Mouse (Mus musculus) urinary bladder, postnatal 14 days (tissue): ENCODE measurements around the gene Mphosph10.

ENCODE experiments used
- DNase-seq: peaks from one replicate; pipeline ENCODE4 v3.0.0; 2021; ENCODE audit warnings: low spot score

Mphosph10 gene

GRCm38 (mm10) chr7:64392122-64392818 lies at the start of gene Mphosph10, which contains the start of gene Mcee:
TSS of gene Mphosph10 (minus strand) at chr7:64392268.
TSS of gene Mcee (plus strand) at chr7:64392607.
- DNase-seq = peak; percentile 99

- no peak for DNase-seq
These were observed 48.5 kb upstream of the Mphosph10 start for GRCm38 (mm10) chr7:64440519-64440918.

GRCm38 (mm10) chr7:64439595-64440518 lies 47.8 kb upstream of the Mphosph10 start:
- no peak for DNase-seq

GRCm38 (mm10) chr7:64424861-64425260 lies 32.8 kb upstream of the Mphosph10 start:
- no peak for DNase-seq

- DNase-seq = no peak
These were observed 11.9 kb upstream of the Mphosph10 start for GRCm38 (mm10) chr7:64403989-64404388.

- DNase-seq = no peak
These were observed 10.4 kb upstream of the Mphosph10 start for GRCm38 (mm10) chr7:64402452-64402851.

GRCm38 (mm10) chr7:64400725-64401124 lies 8.7 kb upstream of the Mphosph10 start:
- no peak for DNase-seq

GRCm38 (mm10) chr7:64392819-64393151 lies 717 bp upstream of the Mphosph10 start:
- DNase-seq = no peak

GRCm38 (mm10) chr7:64391479-64391878 lies 589 bp downstream of the Mphosph10 start:
- DNase-seq = no peak

GRCm38 (mm10) chr7:64373830-64374562 lies 18.1 kb downstream of the Mphosph10 start, which contains the start of gene Fan1:
TSS of gene Fan1 (minus strand) at chr7:64374095.
- peak; percentile 83 for DNase-seq

- DNase-seq = no peak
These were observed 18.8 kb downstream of the Mphosph10 start for GRCm38 (mm10) chr7:64373147-64373829.

- DNase-seq = no peak
These were observed 19.9 kb downstream of the Mphosph10 start for GRCm38 (mm10) chr7:64371940-64372878.

GRCm38 (mm10) chr7:64369841-64370240 lies 22.2 kb downstream of the Mphosph10 start:
- no peak for DNase-seq

GRCm38 (mm10) chr7:64365863-64366262 lies 26.2 kb downstream of the Mphosph10 start:
- no peak for DNase-seq

- DNase-seq = no peak
These were observed 31.5 kb downstream of the Mphosph10 start for GRCm38 (mm10) chr7:64360586-64360945.

- DNase-seq = no peak
These were observed 32.0 kb downstream of the Mphosph10 start for GRCm38 (mm10) chr7:64359943-64360585.

- DNase-seq = no peak
These were observed 33.4 kb downstream of the Mphosph10 start for GRCm38 (mm10) chr7:64358666-64359065.

GRCm38 (mm10) chr7:64357405-64357804 lies 34.7 kb downstream of the Mphosph10 start:
- peak; percentile 9 for DNase-seq

GRCm38 (mm10) chr7:64356661-64357060 lies 35.4 kb downstream of the Mphosph10 start:
- DNase-seq = no peak

GRCm38 (mm10) chr7:64354206-64354605 lies 37.9 kb downstream of the Mphosph10 start:
- DNase-seq = no peak
